Mouse (Mus musculus) layer of hippocampus, adult 11-12 months (tissue): ENCODE results near the gene Nek5.
"Not testable (repeated sequence)": the region's sequence is repeated elsewhere in the genome, so short reads cannot be mapped to it uniquely, and the experiment has no call there.

ENCODE experiments used
- DNase-seq: peaks from one replicate; pipeline ENCODE4 v3.0.0; 2022; ENCODE audit warnings: low spot score

Nek5 gene

DNA sequence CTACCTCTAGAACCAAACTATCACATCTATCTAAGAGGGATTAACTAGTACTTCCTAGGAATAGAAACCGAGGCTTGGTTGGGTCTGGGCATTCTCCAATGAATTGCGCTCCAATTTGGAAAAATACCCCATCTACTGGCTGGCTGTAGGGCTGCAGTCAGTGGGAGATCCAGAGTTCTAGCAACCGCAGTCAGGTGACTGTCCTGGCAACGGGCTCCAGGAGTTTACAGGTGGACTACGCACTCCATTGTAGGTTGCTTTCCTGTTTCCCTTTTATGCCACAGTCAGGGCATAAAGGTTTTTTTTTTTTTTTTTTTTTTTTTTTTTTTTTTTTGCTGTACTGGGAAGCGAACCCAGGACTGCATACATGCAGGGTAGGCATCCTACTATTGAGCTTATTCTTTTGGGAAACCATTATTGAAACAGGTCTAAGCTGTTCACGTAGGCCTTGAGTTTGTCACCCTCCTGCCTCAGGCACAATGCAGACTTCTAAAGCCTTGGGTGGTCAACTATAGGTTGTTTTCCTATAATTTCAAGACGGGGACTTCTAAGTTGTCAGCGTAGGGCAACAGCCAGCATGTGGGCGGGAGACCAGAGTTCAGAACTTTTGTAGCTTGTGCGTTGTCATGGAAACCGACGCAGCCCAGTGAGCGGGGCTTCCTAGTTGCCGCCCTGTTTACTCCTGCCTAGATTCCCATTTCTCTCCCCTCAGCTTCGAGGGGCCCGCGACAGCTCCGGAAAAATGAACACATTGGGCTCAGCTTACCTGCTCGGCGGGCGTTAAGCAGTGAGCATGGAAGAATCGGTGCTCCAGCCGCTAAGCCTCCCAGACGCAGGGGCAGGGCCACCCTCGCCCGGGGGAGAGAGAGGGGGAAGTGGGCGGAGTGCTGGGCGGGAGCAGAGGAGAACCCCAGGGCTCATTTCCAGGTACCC, at the start of gene Nek5:
Gene Nek5, minus strand, starts transcription at position 834 of the 933 bp plus-strand sequence.
- DNase-seq, result no peak

DNA sequence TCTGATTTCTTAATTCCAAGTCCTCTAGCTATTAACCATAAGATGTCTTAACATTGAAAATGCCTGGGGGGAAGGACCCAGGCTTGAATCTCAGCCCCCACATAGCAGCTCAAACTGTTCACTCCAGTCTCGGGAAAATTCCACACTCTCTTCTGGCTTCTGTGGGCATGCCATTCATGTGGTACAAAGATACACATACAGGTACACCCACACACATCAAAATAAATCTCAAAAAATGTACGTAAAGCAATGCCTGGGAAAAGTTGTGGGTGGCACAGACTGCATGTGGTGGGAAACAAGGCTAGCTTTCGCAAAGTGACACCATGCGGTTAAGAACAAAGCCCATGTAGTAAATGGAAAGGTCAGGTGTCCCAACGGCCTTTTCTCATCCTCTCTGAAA, 44.3 kb upstream of the Nek5 start:
- no peak for DNase-seq

DNA sequence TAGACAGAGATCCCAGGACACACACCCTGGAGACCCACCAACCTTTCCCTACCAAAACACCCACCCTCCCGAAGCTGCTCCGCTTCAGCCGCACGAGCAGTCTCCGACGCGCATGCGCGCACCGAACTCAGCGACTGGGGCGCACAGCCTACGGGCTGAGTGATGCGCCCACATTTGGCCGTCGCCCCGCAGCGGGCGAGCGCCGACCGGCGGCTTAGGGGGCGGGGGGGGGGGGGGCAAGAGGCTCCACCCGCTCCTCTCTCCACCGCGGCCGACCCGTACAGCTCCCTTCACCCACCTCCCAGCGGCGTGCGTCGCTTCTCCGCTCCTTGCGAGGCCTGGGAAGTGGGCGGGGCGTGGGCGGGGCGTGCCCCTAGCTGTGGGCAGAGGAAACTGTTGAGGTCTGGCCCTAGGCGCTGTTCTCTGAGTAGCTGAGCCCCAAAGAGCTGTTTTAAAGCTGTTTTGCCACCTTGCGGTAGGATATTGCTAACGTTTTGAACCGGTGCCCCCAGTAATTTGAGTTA, 41.3 kb upstream of the Nek5 start, which contains the start of gene Nek3:
Gene Nek3, minus strand, starts transcription at position 356 of the 524 bp plus-strand sequence.
- DNase-seq, result peak; percentile 78

DNA sequence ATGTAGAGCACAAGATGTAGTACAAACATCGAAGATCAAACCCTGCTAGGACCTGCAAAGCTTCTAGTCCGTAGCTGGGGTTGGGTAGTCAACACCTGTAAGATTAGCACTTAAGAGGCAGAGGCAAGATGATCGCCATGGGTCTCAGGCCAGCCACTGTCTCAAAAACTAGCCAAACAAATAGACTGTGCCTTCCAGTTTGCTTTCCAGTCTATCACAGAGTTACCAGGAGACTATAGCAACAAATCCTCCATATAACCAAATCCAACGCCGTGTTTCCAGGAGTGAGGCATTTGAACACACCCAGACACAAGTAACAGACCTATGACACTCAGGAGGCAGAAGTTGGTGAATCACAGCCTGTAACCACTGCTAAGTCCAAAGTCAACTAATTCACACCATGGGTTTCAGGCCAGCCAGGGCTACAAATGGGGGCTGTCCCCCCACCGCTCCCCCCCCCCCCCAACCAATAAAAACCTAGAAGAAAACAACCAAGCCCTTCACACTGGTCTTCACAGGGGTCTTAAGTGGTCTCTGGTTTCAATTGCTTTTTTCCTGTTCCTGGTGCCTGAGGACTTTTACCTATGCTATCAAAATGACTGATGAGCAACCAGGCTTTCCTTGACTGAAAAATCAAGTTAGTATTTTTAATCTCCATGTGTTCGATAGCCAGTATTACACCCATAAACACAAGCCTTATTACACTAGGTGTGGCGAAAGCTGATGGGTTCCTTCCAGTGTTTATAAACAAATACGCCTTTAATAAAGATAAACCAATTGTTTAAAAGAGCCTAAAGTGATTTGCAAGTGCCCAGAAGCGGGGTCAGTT, 40.6 kb upstream of the Nek5 start:
- DNase-seq, result no peak

DNA sequence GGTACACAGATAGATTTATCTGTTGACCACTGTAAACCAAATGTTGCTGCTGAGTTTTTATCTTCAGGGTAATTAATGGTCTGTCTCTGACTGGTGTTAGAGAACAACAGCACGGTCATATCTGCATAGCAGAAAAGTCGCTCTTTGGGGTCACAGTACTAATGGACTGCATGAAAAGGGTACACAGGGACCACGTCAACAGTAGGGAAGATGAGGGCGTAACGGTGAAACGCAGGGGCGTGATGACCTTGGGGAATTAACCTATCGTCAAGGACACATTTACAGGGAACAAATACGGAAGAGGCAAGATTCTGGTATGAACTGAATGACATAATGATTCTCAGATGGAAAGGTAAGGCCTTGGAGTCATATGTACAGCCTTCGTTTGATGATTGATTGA, 39.6 kb upstream of the Nek5 start:
- DNase-seq, result no peak

DNA sequence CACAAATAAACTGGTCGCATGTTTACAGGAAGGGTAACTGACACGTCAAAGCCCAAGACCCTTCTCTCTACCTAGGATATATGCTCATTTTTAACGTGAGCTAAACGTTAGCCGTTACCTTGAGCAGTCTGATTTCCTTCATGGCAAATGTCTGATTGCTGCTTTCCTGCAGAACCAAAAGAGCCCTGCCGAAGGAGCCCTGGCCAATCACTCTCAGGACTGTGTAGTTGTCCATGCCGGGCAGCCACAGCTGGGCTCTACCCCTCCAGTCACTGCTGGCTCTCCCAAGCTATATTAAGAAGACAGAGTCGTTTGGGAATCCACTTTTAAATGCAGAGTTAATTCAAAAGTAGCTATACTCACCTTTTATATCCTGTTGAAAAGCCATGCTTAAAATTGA, 37.4 kb upstream of the Nek5 start:
- no peak for DNase-seq

DNA sequence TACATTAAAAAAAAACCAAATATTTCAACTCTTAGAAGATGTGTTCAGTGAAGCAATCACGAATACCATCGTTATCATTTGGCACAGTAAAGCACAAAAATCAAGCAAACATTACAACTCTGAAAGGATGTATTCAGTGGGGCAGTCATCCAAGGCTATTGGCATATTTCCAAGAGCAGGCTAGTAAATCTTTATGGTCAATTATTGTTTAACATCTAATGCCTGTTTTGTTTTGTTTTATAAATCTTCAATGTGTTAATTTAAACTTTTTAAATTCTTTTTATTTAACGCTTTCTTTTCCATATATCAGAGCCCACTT, 25.5 kb upstream of the Nek5 start:
- no peak for DNase-seq

DNA sequence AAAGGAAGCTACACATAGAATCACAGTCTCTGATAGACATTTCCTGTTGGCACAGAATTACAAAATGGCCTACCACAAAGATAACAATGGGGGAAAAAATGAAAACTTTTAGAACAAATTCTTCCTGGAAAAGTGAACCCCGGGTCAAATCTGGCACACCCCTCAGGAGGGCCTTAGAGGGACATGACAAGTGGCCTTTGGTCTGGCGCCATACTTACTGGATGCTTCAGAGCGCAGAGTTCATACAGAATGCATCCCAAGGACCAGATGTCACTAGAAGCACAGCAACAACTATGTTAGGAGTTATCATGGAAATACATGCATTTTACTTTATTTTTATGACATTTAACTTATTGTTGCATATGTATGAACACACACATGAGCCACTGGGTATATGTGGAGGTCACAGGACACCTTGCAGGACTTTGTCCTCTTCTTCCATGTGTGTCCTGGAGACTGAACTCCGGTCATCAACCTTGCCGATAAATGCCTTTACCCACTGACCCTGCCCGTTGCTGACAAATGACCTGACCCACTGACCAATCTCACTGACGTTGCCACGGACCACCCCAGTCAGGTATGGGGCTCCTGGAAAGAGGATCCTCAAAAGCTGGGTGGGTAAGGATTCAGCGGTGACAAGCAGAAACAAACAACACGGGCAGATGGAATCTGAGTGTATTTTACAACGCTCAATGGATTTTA, 24.9 kb upstream of the Nek5 start:
- no peak for DNase-seq

DNA sequence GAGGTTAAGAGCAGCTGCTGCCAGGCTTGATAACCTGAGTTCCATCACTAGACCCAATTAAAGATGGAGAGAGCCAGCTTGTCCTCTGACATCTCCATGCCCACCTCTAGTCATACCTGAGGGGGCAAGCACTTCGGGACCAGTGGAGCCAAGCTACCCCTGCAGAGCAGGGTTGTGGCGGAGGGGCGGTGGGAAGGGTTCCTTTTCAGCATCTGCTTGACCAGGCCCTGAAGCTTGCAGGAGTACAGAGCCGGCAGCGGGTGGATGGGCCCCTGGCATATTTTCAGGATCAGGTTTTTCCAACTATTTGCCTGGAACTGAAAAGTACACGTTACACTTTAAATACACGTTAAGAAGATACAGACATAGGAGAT, 23.5 kb upstream of the Nek5 start:
- DNase-seq, result no peak

DNA sequence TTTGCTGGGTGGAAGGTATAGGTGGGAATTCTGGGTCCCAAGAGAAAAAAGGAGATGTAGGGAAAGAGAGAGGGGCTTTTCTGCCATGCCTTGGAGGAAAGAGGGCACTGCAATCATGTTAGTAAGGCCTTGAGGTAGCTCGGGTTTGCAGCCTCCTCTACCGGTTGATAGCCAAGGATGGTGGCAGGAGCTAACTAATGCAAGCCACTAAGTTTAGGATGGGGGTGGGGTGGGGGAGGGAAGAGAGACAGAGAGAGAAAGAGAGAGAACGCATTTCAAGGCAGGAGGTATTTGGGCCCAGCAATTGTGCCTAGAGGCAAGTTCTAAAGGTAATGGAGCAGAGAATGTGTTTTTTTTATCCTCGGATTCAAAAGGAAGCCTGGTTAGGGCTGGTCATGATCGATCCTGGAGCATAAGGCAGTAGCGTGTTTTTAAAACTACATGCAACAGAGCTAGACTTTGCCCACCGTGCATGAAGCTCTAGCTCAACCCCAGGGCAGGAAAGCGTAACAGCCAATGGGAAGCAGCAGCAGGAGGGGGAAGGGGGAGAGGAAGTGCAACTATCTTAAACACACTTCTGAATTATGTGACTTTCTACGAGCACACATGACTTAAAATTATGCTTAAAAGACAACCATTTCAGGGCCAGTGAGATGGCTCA, 23.0 kb upstream of the Nek5 start:
- no peak for DNase-seq

DNA sequence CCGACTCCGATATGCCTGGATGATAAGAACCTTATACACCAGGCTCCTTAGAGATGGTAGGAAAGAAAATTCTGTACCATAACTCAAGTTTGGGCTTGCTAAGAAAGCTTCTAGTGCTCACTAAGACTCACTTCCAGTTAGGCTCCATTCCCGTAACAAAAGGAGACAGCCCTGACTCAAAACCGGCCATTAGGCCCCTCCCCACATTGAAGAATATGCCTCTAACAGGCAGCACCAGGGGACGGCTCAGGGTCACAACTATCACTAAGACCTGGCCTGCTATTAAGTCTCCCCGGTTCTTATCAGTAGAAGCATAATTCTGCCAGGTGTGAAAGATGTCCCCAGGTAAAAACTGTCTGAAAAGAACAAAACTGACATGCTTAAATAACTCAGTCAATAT, 21.0 kb upstream of the Nek5 start:
- DNase-seq, result no peak

DNA sequence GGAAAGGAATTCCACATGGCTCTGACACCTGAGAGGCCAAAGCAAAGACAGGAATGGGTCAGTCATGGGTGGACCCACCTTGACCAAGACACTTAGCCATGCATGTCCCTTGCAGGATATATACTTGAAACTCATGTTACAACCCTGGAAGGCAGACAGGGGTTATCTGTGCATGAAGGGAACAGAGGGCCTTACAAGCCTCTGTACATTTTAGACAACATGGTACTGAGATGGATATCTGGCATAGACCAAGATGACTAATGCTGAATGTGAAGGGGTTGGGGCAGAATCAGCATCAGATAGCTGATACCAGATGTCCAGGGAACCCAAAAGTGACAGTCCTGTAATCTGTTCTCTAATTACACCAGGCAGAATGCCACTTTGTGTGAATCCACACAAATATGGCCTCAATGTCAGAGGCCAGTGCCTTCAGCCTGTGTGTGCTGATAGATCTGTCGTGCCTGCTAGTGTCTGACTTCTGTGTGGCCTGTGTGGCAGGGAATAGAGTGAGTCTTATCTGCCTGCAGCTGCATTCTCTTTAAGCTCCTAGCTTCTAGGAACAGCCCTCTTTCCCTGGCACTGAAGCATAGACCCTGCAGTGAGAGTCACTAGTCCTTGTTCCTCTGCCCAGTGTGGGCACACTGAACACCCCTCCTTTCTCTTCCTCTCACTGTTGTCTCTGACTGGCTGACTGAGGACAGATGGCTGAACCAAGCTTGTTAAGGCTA, 19.1 kb upstream of the Nek5 start:
- no peak for DNase-seq

DNA sequence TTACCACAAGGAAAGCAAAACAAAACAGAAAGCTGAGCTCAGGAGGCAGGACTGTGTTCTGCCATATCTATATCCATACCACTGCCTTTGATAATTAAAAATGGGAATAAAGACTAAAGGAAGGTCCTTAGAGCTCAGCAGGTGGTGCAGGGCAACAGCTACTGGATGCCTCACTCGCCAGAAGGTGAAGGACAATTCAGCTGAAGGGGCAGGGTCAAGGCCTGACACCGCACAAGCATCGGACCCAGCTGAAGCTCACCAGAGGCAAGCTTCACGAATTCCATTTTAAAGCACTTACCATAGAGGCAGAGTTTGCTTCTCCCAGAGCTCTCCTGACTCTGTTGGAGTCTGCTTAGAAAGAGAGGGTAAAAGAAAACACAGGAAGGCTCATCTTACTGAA, 17.7 kb upstream of the Nek5 start:
- no peak for DNase-seq

DNA sequence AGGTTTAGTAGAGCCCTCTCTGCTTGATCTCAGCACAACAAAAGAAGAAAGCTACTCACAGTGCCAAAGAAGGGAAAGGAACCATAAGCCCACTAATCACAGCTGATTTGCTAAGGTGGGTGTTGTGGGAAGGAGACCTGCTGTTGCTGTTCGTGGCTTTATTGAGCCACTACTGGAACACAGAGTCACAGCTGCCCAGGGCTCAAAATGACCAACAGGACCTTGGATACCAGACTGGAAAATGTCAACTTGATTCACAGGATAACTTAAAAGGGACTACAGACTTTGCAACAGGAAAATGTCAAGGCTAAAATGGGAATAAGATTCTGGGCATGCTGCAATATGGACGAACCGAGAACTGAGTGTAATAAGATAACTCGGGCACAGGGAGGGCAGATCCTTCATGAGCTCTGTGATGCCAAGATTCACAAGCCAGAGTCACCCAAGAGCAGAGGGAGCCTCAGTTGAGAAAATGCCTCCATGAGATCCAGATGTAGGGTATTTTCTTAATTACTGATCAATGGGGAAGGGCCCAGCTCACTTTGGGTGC, 17.1 kb upstream of the Nek5 start:
- no peak for DNase-seq

DNA sequence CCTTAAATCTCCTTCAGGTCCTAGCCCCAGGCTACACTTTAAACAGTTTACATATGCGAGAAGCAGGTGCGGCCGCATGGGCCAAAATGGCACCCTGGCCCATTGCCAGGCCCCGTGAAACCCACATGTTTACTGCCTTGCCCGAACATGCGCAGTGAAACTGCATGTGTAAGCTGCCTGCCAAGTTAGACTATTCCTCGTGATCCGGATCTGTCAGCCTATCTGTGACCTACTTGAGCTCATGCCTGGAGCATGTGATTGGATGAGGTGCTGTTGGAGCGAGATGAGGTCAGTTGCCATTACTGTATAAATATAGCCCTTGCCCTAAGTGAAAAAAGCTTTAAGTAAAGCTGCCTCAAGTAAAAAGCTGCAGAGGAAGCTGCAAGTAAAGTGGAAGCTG, 11.6 kb upstream of the Nek5 start:
- not testable (repeated sequence) for DNase-seq

DNA sequence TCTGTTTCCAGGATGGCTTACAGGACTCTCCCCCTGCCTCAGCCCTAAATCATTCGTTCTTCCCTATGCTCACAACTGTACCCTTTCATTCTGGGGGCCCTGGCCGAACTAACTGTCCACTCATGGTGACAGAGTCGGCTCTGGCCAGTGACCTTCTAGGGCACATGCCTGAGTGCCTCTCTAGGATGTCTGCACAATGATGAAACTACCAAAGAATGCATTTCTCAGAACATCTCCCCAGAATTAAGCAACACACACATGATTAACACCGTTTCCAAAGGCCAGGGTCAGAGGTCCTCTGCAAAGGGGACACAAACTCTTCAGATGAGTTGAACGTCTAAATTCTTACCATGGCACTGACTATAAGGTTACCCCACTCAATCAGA, 9.9 kb upstream of the Nek5 start:
- no peak for DNase-seq

DNA sequence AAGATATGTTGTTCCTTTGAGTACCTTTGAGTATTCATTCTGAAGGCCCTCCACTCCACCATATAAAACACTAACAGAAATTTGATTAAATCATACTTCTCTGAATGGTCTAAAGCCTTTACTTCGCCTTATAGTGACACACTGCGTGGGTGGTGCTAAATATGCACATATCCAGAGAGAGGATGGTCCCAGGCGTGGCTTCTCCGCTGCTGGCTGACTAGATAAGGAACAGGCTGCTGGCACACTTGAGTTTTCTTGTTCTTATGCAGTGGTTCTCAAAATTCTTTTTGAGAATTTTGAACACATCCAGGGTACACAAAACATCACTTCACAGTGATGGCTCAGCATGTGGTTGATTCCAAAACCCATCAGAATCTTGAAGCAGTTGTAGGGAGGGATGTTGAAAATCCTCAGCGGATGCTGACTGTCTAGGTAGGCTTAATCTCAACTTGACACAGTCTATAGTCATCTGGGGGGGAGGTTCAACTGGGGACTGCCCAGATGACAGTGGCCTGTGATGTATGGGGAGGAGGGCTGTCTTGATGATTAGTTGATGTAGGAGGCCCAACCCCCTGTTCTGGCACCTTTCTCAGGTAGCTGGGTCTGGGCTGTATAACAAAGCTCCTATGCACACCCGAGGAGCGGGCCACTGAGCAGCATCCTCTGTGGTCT, 9.4 kb upstream of the Nek5 start:
- no peak for DNase-seq

DNA sequence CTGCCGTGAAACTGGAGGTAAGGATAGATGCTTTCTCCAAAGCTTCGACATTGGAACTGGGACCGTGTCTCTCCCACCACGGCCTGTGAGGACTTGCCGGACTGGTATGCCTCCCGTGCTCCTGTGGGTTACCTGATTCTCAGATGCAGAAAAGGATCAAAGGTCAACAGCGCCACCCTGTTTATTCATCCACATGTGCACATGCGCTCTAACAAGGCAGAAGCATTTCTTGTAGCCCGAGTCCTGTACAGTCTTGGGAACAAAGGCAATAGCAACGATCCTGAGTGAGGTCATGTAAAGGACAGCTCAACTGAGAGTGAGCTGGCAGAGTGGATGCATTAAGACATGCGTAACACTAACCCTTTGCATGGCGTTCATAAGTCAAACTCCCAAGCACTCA, 7.2 kb upstream of the Nek5 start:
- no peak for DNase-seq

DNA sequence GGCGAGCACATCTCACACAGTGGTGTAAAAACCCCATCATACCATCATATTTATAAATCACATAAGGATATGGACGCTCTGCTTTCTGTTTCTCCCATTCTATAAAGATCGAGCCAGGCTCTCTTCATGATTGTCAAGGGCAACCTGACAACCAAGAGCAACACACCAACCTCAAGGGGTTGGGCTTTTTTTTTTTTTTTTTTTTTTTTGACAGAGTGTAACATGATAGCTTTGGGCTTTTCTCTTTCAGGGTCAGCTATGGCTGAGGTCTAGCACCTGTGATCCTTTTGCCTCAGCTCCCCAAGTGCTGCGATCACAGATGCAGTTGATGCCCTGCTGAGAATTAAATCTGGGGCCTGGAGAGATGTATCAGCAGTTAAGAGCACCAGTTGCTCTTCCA, 17.8 kb downstream of the Nek5 start:
- DNase-seq, result no peak

DNA sequence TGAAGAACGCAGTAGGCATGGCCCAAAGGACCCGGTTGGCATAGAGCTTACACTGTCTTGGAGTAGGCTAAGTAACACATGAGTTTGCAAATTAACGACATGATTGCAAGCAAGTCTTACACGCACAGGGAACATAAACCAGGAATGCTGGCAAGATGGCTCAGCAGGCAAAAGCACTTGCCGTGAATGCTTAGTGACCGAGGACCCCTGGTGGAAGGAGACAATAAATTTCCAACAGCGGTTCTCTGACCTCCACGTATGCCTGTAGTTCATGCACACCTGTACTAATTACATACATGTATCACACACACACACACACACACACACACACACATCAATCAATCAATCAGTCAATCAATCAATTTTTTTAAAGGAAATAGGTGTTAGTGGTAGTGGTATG, 33.3 kb downstream of the Nek5 start:
- DNase-seq, result no peak
